Mouse (Mus musculus) testis, adult 10 weeks (tissue): ENCODE results near the gene A2m. TPM values are rescaled to one million over a fixed set of nuclear protein-coding genes. Genes with fewer than 3 reads are reported as not detected.

ENCODE experiments used
- polyA plus RNA-seq: library from polyadenylated mRNA; stranded (reverse); fragments of 350-450 nt; fragmentation: Illumina TruSeq; extraction: RNeasy Lipid Tissue Mini Kit (QIAGEN cat#74804); gene quantifications from one replicate; pipeline ENCODE4 v1.2.3, GENCODE M21; 2014; ENCODE audit warnings: low read depth, low replicate concordance

A2m gene
- 3.7 TPM for polyA plus RNA-seq

DNA sequence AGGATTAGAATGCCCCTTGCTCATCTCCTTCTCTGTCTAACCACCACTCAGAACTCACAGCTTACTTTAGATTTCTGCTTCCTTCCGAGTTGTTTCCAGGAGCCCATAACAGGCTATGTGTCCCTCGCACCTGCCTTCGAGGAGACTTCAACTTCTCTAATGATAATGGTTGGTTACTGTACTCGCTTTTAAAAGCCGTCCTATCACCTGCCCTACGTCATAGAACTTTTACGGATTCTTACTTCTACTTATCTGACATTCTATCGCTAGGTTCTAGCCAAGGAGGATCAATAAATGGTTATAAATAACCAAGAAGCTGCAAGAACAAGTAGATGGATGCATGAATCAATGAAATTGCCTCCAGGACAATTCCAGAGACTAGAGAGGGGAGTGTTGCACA, at the start of gene A2m:
Gene A2m, plus strand, starts transcription at position 301 of the 400 bp plus-strand sequence.

Other genes with a start within 250 kb of the A2m start
- gene Iqsec3, start 161.7 kb upstream of the A2m start, polyA plus RNA-seq = 0.03 TPM
- gene Gm7298, start 97.6 kb downstream of the A2m start, polyA plus RNA-seq = not detected
- 0.22 TPM for gene Mug1, start 203.2 kb downstream of the A2m start, polyA plus RNA-seq